Mouse (Mus musculus): Measurements from ENCODE around the gene Anapc5.

Gene Anapc5

DNA sequence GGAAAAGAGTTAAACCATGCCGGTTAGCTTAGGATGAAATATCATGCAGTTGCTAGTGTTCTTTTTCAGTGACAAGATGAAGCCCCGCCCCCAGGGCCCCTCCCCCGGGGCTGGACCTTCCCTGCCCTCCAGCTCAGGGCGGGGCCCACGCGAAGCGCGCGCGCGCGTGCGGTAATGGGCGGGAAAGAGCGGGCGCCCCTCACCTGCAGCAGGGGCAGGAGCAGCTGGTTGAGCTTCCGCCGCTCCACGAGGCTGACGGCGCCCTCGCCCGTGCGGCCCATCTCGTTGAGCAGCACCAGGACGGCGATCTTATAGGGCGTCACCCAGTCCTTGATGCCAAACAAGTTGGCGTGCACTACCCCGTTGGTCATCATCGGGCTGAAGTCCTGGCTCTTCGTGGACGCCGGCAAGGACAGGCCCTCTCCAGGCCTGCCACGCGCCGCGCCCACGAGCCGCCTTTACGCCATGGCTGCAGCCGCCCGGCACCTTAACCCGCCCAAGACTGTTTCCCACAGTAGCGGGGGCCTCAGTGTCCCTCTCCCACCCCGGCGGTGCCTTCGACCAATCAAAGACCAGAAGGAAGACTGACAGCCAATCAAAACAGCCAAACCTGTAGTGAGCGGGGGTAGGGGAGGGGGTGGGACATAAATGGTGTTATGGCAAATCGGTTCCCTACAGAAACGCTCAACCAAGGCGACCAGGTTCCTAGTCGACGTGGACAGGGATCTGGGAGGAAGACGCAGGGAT is at the start of gene Anapc5:
Gene Anapc5, minus strand, starts transcription at position 563 of the 747 bp plus-strand sequence.
- DNase-seq: peak; percentile 96

DNA sequence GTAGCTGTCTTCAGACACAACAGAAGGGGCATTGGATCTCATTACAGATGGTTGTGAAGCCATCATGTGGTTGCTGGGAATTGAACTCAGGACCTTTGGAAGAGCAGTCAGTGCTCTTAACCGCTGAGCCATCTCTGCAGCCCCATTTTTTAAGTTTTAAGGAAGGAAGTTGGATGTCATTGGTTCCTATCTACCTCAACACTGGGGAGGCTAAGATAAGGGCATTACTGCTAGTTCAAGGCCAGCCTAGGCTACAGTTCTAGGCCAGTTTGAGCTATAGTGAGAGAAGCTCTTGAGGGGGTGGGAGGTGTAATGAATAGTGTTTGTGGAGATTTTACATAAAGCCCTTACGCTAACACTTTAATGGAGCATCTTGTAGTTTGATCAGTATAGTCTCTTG is 41.9 kb upstream of the Anapc5 start:
- no peak for DNase-seq

DNA sequence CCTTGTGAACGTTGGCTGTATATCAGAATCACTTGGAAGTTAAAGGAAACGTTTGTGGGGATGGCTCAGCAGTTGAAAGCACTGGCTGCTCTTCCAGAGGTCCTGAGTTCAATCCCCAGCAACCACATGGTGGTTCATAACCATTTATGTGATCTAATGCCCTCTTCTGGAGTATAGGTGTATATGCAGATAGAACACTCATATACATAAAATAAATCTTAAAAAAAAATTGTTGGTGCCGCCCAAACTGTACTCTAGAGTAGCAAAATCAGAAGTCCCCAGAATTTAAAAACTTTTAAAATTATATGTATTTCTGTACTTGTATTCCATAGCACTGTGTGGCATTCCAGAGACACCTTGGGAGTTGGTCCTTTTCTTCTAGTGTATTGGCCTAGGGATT is 34.7 kb upstream of the Anapc5 start:
- DNase-seq: no peak

DNA sequence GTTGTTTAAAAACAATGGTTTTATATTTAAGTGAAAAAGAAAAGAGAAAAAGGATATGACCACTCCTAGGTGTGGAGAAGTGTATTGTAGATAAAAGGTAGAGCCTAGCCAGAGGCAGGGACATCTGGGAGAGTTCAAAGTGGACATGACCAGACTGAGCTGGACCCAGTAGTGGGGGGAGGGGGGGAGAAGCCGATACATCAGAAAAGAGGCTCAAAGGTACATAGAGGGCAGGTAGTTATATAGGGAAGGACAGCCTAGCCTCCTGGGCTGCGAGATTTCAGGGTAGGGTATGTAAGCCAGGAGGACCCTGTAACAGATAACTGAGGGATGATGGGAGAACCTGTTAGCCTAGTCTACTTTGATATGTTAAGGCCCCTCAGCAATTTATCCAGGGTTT is 31.5 kb upstream of the Anapc5 start:
- DNase-seq: no peak

DNA sequence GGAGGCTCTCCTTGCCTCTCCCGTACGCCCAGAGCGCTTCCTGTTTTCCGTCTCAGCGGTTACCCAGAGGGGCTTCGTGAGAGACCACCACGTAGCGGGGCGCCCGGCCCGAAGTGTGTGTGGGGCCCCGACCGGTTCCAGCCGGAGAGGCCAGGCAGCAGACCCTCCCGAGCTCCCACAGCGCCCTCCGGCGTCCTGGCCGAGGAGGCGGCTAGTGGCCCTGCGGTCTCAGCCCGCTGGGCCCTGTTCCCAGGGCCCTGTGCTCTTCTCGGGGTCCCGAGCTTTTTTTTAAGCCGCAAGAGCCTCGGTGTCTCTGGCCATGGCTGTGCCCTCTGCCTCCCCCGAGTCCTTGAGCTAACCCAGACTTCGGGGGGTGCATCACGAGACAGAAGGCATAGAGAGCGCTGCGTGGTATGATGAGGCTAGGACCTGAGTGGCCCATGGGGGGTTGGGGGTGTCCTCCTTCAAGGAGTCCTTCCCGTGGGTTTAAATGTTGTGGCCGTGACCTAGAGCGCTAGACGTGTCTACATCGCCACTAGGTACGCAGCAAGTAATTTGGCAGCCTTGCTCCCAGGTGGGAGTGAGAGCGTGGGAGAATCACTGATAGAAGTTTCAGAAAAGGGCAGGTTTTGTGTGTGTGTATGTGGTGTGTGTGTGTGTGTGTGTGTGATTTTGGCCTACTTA is 29.3 kb upstream of the Anapc5 start:
- DNase-seq: peak; percentile 71

DNA sequence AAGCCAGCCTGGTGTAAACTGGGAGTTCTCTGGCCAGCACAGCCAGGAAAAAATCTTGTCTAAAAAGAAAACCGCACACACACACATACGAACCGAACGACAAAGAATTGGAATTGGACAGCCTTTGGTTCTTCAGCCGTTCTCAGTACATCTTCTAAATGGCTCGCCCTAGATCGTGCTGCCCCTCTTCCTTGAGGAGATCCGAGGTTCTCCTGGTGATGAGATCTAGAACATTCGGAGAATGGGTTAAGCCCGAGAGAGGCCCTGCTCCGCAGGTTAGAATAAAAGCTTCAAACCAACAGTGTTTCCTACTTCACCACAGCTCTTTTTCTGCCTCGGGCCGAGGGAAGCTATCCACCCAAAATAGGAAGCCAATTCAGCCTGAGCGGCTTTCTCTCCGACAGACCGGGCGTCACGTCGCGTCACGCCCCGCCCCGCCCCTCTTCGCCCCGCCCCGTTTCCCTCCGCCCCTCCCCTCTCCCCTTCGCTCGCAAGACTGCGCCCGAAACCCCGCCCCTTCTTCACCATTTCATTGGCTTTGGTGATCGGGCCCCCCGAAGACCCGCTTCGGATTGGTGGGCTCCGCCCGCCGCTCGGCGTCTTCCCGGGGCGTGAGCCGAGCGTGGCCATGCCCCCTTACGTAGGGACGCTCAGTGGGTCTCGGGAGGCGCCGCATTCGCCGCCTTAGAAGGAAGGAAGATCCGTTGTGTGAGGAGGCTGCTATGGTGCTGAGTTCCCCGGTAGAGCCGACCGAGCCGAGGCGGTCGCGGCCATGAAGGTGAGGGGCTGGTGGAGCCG is 28.6 kb upstream of the Anapc5 start, which contains the start of gene Rnf34:
Gene Rnf34, plus strand, starts transcription at position 528 of the 798 bp plus-strand sequence.
- DNase-seq: peak; percentile 99

DNA sequence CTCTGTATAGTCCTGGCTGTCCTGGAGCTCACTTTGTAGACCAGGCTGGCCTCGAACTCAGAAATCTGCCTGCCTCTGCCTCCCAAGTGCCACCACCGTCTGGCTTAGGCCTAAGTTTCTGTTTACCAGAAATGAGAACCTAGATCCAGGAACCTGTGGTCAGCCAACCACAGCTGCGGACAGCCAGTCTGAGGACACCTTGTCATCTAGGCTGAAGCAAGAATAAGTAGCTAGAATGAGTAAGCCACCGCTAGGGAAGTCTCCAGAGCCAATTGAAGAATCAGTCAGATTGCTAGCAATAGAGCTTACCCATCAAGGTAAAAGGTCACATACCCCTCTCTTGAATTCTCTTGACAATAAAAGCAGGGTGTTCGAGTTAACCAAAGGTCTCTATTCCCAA is 22.7 kb upstream of the Anapc5 start:
- no peak for DNase-seq

DNA sequence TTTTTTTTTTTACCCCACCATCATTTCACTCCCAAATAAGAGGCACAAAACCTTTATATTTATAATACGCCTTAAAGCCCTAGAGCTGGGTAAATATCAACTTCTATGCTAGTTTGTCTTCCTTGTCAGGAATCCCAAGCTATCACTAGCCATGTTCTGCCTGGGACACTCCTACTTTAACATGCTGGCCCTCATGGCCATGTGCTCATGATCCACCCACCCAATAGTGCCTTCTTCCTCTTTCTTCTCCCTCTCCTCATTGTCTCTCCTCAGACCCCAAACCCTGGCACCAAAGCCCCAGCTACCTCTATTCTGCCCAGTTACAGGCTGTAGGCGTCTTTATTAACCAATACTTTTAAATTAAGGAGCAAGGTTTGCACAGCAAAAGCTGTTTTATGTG is 20.0 kb upstream of the Anapc5 start:
- DNase-seq: no peak

DNA sequence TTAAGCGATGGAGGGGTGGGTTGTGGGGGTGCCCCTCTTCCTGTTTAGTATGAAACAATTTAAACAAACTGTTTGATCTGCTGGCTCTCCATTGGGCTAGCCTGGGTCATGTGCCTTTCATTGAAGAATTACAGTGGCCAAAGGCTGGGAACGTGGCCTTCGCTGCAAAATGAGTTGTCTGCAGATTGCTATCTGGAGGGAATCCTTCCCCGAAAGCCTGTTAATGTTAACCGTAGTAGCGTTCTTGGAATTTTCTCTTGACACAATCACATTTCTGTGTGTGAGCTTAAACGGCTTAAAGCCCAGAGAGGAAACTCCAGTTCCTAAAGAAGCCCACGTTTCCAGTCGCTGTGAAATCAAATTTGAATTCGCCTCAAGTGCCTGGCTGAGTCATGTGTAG is 11.9 kb upstream of the Anapc5 start:
- no peak for DNase-seq

DNA sequence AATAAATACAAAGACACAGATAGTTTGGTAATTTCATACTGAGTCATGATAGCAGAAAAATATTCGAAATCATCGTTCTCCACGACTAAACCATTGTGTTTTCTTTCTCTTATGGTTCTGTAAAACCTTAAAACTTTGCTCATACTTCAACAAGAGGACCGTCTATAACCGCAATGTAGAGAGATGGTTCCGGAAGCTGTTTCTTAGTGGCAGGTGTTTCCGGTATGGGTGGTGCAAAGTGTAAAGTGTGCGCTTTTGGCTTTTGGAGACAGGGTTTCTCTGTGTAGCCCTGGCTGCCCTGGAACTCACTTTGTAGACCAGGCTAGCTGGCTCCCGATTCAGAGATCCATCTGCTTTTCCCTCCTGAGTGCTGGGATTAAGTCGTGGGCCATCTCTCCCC is 11.4 kb upstream of the Anapc5 start:
- no peak for DNase-seq

DNA sequence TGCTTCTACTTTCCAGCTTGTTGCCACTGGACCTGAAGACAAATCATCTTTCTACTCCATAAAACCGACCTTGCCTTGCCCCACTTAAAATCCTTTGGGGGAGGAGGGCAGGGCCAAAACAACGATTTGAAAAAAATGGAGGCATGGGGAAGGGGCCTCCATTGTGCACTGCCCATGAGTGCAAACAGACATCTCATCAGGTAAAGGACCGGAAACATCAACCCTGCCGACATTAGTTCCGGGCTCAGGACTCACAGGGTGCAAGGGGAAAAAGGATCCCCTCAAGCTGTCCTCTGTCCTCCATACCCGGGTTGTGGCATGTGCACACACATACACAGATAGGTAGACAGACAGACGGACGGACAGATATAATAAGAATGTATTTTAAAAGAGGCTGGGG is 4.0 kb upstream of the Anapc5 start:
- no peak for DNase-seq

DNA sequence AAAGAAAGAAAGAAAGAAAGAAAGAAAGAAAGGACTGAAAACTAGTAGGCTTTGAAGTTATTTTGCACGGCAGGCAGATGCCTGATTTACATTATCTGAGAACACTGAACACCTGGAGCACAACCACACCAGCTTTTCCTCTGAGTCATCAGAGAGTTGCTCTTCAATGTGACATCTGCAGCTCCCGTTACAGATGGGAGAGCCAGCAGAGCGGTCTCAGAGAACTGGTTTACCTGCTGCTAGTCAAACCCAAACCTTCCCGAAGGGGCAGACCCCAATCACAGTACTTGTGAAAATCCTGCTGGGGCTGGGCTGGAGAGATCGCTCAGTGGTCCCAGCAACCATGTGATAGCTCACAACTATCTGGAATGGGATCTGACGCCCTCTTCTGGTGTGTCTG is 3.3 kb upstream of the Anapc5 start:
- DNase-seq: no peak

DNA sequence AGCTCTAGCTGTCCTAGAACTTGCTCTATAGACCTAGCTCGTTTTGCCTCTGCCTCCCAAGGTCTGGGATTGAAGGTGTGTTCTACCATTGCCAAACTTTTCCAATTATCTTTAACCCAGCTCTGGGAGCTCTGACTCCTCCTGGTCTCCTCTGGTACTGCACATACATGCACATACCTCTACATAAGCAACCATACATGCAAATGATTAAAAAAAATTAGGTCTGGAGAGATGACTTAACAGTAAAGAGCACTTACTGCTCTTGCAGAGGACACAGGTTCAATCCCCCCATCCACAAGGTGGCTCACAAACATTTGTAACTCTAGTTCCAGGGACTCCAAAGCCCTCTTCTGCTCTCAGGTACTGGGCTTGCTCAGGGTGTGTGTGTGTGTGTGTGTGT is 2.8 kb upstream of the Anapc5 start:
- no peak for DNase-seq

DNA sequence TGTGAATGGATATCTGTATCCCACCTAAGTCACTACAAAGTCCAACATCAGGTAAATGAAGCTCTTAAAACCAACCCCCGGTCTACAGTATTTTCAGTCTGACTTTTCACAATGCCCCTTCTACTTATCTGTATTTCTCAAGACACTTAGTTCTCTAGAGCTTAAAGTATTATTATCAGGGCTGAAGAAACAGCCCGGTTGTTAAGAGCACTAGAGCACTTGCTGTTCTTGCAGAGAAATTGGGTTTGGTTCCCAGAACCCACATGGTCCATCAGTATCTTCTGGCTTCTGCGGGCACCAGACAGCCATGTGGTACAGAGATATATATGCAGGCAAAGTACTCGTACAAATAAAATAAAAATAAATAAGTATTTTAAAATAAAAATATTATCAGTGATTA is 1.3 kb upstream of the Anapc5 start:
- no peak for DNase-seq

DNA sequence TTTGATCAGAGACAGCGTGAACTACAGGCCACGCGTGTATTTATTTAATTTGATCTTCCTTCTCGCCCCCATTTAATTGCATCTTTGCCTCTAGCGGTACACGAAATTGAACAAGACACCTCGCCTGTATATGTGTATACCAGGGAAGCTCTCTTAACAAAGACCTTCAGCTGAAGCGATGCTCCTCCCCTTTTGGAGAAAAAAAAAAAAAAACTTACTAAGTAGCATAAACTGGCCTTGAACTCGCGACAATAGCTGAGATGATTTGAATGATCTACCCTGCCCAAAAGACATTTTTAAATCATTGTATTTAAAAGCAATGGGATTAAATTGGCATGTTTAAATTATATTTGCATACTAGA is 366 bp upstream of the Anapc5 start:
- no peak for DNase-seq

DNA sequence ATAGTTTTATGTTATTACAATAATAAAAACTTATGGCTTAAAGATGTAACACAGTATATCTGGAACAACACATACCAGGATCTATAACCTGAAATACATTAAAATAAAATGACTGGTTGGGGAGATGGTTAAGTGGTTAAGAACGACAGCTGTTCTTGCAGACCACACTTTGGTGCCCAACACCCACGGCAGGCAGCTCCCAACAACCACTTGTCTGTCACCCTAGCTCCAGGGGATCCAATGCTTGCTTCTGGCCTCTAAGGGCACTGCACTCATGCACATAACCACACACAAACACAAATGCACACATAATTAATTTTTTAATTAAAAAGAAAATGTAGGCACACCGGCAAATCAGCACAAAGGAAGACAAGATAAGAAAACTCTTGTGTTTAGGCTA is 8.4 kb downstream of the Anapc5 start:
- no peak for DNase-seq

DNA sequence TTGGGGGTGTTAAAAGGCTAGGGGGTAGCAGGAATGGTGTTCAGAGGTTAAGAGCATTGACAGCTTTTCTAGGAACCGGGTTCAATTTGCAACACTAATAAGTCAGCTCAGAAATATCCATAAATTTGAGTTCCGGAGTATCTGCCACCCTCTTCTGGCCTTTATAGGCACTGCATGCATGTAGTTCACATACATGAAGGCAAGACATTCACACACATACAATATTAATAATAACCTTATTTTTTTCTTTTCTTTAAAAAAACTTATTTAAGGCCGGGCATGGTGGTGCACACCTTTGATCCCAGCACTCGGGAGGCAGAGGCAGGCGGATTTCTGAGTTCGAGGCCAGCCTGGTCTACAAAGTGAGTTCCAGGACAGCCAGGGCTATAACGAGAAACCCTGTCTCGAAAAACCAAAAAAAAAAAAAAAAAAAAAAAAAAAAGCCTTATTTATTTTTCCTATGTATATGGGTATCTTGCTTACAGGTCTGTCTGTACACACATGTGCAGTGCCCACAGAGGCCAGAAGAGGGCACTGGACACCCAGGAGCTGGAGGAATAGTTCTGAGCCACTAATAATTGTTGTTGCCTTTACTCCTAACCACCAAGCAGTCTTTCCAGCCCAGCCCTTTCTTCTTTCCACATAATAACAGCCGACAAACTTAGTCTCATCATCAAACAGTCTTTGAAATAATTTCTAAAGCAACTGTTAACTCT is 9.6 kb downstream of the Anapc5 start:
- peak; percentile 49 for DNase-seq

DNA sequence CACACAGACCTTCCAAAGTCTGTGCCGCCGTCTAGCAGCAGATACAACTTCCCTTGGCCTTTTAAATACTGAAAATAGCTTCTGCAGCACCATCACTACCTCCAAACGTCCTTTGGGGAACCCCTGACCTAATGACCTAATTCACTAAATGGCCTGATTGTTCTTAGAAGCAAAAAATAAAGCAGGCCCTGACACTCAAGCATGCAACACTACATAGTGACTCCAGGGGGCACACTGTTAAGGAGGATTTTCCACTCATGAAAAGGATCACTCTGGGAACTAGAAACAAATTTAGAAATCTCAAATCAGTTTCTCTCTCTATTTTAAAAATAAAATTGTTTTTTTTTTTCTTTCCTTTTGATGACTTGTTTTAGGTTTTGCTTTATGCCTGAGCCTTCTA is 15.6 kb downstream of the Anapc5 start:
- DNase-seq: no peak

DNA sequence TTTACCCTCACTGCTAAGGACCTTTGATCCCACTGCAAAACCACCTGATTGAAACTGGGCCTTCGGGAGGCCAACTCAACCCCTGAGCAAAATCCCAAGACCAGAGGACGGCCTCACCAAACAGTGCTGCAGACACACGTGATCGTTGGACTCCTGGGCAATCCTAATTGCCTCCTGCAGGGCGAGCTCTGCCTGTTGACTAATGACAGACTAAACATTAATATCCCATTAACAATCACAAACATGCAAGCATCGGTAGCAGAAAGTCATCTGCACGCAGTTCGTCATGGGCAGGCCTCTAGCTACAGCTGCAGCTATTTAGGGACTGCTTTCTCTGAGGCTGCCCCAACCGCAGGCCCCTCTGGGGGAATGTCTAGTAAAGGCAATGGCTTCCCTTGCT is 18.4 kb downstream of the Anapc5 start:
- no peak for DNase-seq

DNA sequence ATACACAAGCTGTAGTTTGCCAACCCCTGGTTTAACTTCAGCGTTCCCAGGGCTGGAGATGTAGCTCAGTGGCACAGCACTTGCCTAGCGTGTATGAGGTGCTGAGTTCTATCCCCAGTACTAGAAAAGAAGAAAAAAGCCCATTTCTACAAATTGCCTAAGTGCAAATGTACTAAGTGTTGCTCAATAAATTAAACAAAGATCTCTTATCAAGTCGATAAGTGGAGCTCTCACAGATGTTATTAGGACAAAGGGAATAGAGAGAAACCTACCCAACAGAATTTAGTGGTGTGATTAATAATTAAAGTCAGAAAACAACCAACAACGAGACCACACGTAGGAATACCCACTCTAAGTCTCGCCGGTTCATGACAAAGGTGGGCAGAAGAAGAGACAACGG is 19.5 kb downstream of the Anapc5 start:
- DNase-seq: no peak

DNA sequence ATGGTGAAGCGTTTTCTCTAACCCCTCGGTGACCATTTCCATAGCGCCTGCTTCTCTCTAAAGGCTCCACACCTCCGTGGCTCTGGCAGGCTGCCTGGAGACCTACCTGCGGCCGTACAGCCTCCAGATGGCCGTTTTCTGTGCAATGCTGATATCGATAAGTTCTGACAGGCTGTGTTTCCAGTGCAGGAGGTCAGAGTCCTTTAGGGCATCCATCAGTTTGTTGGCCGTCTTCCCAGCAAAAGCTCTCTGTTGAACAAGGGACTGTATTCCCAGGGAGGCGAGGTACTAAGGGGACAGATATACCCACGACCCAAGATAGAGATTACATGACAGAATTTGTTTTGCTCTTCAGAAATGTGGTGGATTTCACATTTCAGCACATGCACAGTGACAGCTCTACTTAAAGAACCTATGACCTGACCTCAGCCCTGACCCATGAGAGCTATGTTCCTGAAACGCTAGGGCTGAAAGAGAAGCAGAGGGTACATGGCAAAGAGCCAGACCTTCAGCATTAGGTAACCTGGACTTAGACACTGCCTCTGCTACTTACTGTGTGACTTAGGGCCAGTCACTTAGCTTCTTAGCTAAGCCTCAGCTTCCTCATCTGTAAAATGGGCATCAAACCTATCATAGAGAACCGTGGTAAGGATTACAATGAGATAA is 20.7 kb downstream of the Anapc5 start:
- peak; percentile 83 for DNase-seq

Measured in cerebellum, adult 9-11 months (tissue).